Mouse (Mus musculus) midbrain, embryonic 11.5 days (tissue): Measurements from ENCODE around the gene Ccl3. TPM values are rescaled to one million over a fixed set of nuclear protein-coding genes. Genes with fewer than 3 reads are reported as not detected.

Experiments used
- ATAC-seq: fragments of 200-750 bp; cut with Nextera tagmentation; 2 replicates; pipeline ENCODE4 v1.8.0; 2017; ENCODE audit warnings: moderate TSS enrichment, moderate library complexity; ENCODE audit not compliant: low FRiP score
- DNase-seq: peaks from one replicate; pipeline ENCODE4 v3.0.0; 2015; ENCODE audit warnings: low spot score; ENCODE audit errors: missing footprints
- H3K27ac ChIP-seq: fragments of 300-500 bp; sonication (generic); 2 replicates; pipeline ENCODE4 v1.5.1; 2014; ENCODE audit warnings: low read depth, low read length
- H3K27me3 ChIP-seq: fragments of 300-500 bp; sonication (generic); 2 replicates; pipeline ENCODE4 v1.6.1; 2014; ENCODE audit warnings: mild to moderate bottlenecking, low read length, moderate library complexity, mixed read lengths; ENCODE audit not compliant: control insufficient read depth, insufficient read depth
- H3K36me3 ChIP-seq: fragments of 300-500 bp; sonication (generic); 2 replicates; pipeline ENCODE4 v1.6.1; 2014; ENCODE audit warnings: mild to moderate bottlenecking, low read length, moderate library complexity, mixed read lengths; ENCODE audit not compliant: control insufficient read depth, insufficient read depth
- H3K4me1 ChIP-seq: fragments of 300-500 bp; sonication (generic); 2 replicates; pipeline ENCODE4 v1.6.1; 2014; ENCODE audit warnings: low read length; ENCODE audit not compliant: control insufficient read depth, insufficient read depth
- H3K4me2 ChIP-seq: fragments of 300-500 bp; sonication (generic); 2 replicates; pipeline ENCODE4 v1.6.1; 2014; ENCODE audit warnings: mild to moderate bottlenecking, moderate library complexity
- H3K4me3 ChIP-seq: fragments of 300-500 bp; sonication (generic); 2 replicates; pipeline ENCODE4 v1.5.1; 2014; ENCODE audit warnings: low read depth, low read length
- H3K9ac ChIP-seq: fragments of 300-500 bp; sonication (generic); 2 replicates; pipeline ENCODE4 v1.6.1; 2014; ENCODE audit warnings: low read length
- H3K9me3 ChIP-seq: fragments of 300-500 bp; sonication (generic); 2 replicates; pipeline ENCODE4 v1.6.1; 2016; ENCODE audit warnings: low read length; ENCODE audit not compliant: control insufficient read depth
- WGBS: fragments of 180-500 bp; shearing (Covaris S2); extraction: QIAGEN DNeasy Blood & Tissue Kit; methylation state at CpG from one replicate; pipeline ENCODE4 v1.1.7; 2014; 5-methylcytosine and 5-hydroxymethylcytosine counted together
- polyA plus RNA-seq: library from polyadenylated mRNA; unstranded; fragments of >200 nt; fragmentation: Nextera tagmentation; extraction: Ambion mirVana; gene quantifications from 2 replicates; pipeline ENCODE4 v1.2.1, GENCODE M21; 2014

The Ccl3 gene
- polyA plus RNA-seq, 1 experiment from 2014 or later: 0.79 TPM

DNA sequence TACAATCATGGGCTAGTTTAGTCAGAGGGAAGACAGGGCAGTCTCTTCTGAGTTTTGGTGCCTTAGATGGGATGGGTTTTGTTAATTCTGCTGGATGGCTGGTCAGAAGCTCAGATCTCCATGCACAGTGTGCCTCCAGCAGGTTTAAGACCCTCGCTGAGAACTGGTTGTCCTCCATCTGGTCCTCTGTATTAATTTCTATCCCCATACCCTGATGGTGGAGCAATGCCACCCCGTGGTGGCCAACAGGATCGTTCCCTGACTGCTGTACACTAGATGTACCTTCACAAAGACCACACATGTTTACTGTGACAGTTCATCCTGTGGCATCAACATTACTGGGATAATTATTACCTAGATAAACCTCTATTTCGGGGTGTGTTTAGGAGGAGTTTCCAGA lies 16.4 kb downstream of the Ccl3 start:
- H3K9me3 ChIP-seq: no peaks in the 10 kb centered on the region
- H3K27me3 ChIP-seq: no peaks in the 10 kb centered on the region
- H3K4me2 ChIP-seq: no peak overlapping the region
- no peaks in the 10 kb centered on the region for H3K4me1 ChIP-seq
- H3K36me3 ChIP-seq: no peaks in the 10 kb centered on the region
- no peak overlapping the region for H3K27ac ChIP-seq
- H3K4me3 ChIP-seq: no peak overlapping the region
- DNase-seq (no peak), ATAC-seq (no peak)
- 73% methylated on average over 4 of the region's 4 CpGs for WGBS
- H3K9ac ChIP-seq: no peak overlapping the region

DNA sequence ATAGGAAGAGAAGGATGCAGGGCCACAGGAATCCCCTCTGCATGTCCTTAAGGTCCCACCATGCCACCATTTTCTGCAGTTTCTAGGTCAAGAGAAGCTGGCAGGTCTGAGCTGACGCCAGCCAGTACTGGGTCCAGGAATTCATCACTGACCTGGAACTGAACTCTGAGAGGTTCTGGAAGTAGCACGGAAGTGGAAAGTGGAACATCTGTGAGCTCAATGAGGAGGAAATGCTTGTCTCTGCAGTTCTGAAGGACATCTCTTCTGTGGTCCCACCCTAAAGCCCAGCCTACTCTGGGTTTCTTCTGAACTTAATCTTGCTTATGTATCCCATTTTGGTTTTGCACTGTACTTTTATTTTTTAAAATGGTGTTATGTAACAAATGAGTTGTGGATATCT lies 18.1 kb downstream of the Ccl3 start:
- H3K27me3 ChIP-seq: no peaks in the 10 kb centered on the region
- H3K9ac ChIP-seq: no peak overlapping the region
- 85% methylated on average over 2 of the region's 2 CpGs for WGBS
- no peak overlapping the region for H3K4me3 ChIP-seq
- H3K27ac ChIP-seq: no peak overlapping the region
- H3K36me3 ChIP-seq: no peaks in the 10 kb centered on the region
- no peaks in the 10 kb centered on the region for H3K4me1 ChIP-seq
- no peak overlapping the region for H3K4me2 ChIP-seq
- H3K9me3 ChIP-seq: no peaks in the 10 kb centered on the region
- DNase-seq: no peak
- no peak for ATAC-seq

DNA sequence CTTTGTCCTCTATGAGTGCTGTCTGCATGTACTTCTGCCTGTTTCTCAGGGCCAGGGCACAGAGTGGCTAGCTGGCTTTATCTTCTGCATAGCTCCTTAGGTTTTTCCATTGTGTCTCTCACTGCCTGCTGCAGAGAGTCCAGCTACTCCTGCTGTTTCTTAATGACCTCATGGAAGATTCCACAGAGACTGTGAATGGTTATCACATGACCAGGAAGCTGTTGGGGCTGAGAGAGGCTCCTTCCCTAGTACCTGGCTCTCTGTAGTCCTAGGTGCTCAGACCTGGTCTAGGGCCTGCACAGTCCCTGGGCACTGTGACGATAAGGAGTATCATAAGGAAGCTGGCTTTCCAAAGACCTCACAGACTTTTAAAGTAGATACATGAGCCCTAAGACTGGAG lies 18.5 kb downstream of the Ccl3 start:
- H3K4me3 ChIP-seq: no peak overlapping the region
- no peaks in the 10 kb centered on the region for H3K4me1 ChIP-seq
- H3K4me2 ChIP-seq: no peak overlapping the region
- H3K36me3 ChIP-seq: no peaks in the 10 kb centered on the region
- H3K9me3 ChIP-seq: no peaks in the 10 kb centered on the region
- no peak for DNase-seq
- 84% methylated on average over 1 of the region's 1 CpGs for WGBS
- H3K9ac ChIP-seq: no peak overlapping the region
- H3K27ac ChIP-seq: no peak overlapping the region
- ATAC-seq: no peak
- H3K27me3 ChIP-seq: no peaks in the 10 kb centered on the region

DNA sequence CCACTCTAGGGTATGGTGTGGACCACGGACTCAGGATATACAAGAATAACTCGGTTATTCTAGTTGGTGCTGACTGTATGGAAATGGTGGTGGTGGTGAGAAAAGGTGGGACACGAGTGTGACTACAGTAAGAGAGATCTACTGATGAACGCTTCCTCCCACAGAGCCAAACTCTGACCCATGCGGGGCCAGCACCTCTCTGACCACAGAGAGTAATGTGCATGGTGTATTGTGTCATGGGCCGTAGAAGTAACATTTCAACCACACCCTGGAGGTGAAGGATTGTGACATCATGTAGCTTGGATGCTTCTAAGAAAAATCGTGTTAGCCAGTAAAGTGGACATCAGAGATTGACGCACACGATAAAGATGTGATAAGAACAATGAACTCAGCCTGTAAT lies 20.3 kb downstream of the Ccl3 start:
- Histone ChIP-seq H3K4me3 (no peak overlapping the region), H3K4me2 (no peak overlapping the region), H3K36me3 (no peaks in the 10 kb centered on the region), H3K9ac (no peak overlapping the region), H3K27ac (no peak overlapping the region), H3K9me3 (no peaks in the 10 kb centered on the region), H3K27me3 (no peaks in the 10 kb centered on the region), H3K4me1 (no peaks in the 10 kb centered on the region)
- DNase-seq (no peak), ATAC-seq (no peak)
- 88% methylated on average over 9 of the region's 9 CpGs for WGBS

DNA sequence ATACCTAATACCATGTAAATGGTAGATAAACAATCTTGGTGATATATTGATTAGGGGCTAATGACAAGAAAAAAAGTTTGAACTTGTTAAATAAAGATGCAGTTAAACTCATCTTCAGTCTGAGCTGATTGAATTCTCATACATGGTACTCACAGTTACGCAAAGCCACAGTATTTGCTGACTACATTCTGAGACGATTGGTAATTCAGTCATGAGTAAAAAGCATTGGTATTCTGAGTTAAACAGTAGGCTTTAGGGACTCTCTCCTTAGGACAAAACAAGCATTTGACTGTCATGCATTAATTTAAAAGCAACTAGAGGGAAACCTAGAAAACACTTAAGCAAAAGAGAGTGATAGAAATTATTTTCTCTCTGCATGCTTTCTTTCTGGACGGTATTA lies 25.6 kb downstream of the Ccl3 start:
- ATAC-seq: no peak
- 92% methylated on average over 3 of the region's 3 CpGs for WGBS
- H3K27me3 ChIP-seq: no peaks in the 10 kb centered on the region

DNA sequence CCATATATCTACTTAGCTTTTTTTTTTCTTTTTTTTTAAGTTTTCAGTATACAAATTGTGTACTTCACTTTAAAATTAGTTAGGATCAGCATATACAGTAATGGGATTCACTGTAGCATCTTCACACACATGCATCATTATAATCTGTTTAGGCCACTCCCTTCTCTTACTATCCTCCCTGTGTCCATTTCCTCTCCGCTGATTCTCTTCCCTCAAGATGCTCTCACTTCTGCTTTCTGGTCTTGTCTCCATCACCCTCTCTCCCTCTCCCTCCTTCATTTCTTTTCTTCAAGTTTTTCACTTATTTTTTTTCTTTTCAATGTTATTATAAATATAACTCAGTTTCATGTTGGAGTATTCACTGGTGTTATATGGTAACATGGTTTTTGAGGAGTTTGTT lies 30.1 kb downstream of the Ccl3 start:
- ATAC-seq (no peak), DNase-seq (no peak)
- no peak overlapping the region for H3K4me2 ChIP-seq
- H3K4me3 ChIP-seq: no peak overlapping the region
- H3K9me3 ChIP-seq: no peaks in the 10 kb centered on the region
- no peaks in the 10 kb centered on the region for H3K4me1 ChIP-seq
- no peak overlapping the region for H3K27ac ChIP-seq
- no peaks in the 10 kb centered on the region for H3K27me3 ChIP-seq
- no peak overlapping the region for H3K9ac ChIP-seq
- 97% methylated on average over 1 of the region's 1 CpGs for WGBS
- H3K36me3 ChIP-seq: no peaks in the 10 kb centered on the region

More for the DNA sequence above, 25.6 kb downstream of the Ccl3 start:
- H3K4me1 ChIP-seq: no peaks in the 10 kb centered on the region
- H3K27ac ChIP-seq: no peak overlapping the region
- no peak overlapping the region for H3K9ac ChIP-seq
- no peaks in the 10 kb centered on the region for H3K36me3 ChIP-seq
- H3K4me3 ChIP-seq: no peak overlapping the region
- no peaks in the 10 kb centered on the region for H3K9me3 ChIP-seq
- DNase-seq: no peak
- H3K4me2 ChIP-seq: no peak overlapping the region

DNA sequence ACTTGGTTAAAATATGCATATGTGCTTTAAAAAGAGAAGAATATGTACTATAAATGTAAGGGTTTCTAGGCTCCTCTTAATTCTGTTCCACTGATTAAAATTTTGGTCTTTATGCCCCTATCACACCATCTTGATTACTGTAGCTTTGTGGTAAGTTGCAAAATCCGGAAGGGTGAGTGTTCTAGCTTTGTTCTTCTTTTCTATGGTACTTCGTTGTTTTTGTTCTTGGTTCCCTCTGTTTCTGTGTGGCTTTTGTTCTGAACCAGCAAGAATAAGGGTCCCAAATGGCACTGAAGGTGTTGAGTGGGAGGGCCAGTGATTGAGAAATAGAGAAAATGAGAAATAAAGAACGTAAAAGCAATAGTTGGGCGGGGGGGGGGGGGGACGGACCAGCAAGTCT lies 30.9 kb downstream of the Ccl3 start:
- Histone ChIP-seq H3K27ac (no peak overlapping the region), H3K4me3 (no peak overlapping the region), H3K36me3 (no peaks in the 10 kb centered on the region), H3K4me2 (no peak overlapping the region), H3K27me3 (no peaks in the 10 kb centered on the region), H3K9ac (no peak overlapping the region), H3K9me3 (no peaks in the 10 kb centered on the region), H3K4me1 (no peaks in the 10 kb centered on the region)
- no peak for ATAC-seq
- WGBS: 68% methylated on average over 4 of the region's 5 CpGs
- no peak for DNase-seq

DNA sequence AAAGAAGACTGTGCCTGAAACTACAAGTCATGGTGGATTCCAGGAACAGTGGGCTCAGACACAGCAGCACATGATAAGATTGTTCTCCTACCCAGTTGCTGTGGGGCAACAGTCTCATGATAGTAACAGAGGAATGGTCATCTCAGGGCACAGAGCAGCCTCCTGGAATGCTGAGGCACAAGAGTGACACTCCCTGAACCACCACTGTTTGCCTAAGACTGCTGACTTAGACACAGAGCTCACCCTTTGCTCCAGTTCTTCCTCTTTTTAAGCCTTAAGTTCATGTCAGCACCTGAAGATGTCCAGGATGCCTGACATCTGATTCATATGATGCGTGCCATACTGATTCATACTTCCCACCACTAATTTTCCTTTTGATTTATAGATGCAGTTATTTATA lies 32.6 kb downstream of the Ccl3 start:
- H3K4me1 ChIP-seq: no peaks in the 10 kb centered on the region
- no peak overlapping the region for H3K4me2 ChIP-seq
- DNase-seq (no peak), ATAC-seq (no peak)
- WGBS: 90% methylated on average over 1 of the region's 1 CpGs
- H3K27ac ChIP-seq: no peak overlapping the region
- no peak overlapping the region for H3K9ac ChIP-seq
- H3K9me3 ChIP-seq: no peaks in the 10 kb centered on the region
- no peaks in the 10 kb centered on the region for H3K27me3 ChIP-seq
- no peaks in the 10 kb centered on the region for H3K36me3 ChIP-seq
- no peak overlapping the region for H3K4me3 ChIP-seq

DNA sequence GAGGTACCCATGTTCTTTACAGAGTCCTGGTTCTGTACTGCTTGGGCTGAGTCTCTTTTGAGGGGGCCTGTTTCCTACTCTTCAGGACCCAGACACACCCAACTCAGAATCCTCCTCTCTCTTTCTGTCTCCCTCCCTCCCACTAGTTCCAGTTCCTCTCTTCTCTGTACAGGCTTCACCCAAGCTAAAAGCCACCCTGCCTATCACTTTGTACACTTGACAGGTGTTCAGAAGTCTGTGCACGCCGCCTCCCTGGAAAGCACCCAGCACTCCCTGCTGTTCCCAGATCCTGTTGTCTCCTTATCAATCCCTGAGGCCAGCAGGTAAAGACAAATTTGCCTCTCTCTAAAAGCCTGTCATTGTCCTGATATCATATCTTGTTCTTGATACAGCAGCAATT lies 38.3 kb downstream of the Ccl3 start:
- H3K9me3 ChIP-seq: no peaks in the 10 kb centered on the region
- no peaks in the 10 kb centered on the region for H3K27me3 ChIP-seq
- WGBS: 88% methylated on average over 2 of the region's 2 CpGs

DNA sequence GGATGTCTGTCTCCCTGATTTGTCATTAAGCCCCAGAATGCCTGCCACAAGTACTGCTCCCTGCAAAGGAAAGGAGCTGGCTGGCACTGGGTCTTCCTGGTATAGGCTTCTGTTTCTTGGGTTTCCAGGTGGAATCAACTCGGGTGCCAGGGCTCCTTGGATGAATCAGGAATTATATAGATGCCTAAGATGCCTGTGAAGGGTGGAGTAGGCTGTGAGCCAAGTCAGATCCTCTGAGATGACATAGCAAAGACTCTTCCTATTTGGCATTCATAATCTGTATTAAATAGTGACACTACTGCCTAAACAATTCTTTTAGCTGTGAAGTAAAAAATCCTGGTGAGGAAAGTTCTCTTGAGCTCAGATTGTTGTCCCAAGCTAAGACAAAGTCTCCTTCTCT lies 42.8 kb downstream of the Ccl3 start:
- Histone ChIP-seq H3K4me3 (no peak overlapping the region), H3K36me3 (no peaks in the 10 kb centered on the region), H3K4me2 (no peak overlapping the region), H3K9ac (no peak overlapping the region), H3K9me3 (no peaks in the 10 kb centered on the region), H3K27ac (no peak overlapping the region), H3K4me1 (no peaks in the 10 kb centered on the region), H3K27me3 (no peaks in the 10 kb centered on the region)
- WGBS: 61% methylated on average over 1 of the region's 1 CpGs
- DNase-seq (no peak), ATAC-seq (no peak)

More for the DNA sequence above, 38.3 kb downstream of the Ccl3 start:
- Histone ChIP-seq H3K36me3 (no peaks in the 10 kb centered on the region), H3K4me2 (no peak overlapping the region), H3K9ac (no peak overlapping the region), H3K4me1 (no peaks in the 10 kb centered on the region), H3K27ac (no peak overlapping the region), H3K4me3 (no peak overlapping the region)
- ATAC-seq: no peak
- DNase-seq: no peak
